Mouse (Mus musculus) testis, postnatal 14 days (tissue): ENCODE results near the gene Rfxap.

Experiments used
- DNase-seq: peaks from one replicate; pipeline ENCODE4 v3.0.0; 2021; ENCODE audit warnings: low spot score

Gene Rfxap

DNA sequence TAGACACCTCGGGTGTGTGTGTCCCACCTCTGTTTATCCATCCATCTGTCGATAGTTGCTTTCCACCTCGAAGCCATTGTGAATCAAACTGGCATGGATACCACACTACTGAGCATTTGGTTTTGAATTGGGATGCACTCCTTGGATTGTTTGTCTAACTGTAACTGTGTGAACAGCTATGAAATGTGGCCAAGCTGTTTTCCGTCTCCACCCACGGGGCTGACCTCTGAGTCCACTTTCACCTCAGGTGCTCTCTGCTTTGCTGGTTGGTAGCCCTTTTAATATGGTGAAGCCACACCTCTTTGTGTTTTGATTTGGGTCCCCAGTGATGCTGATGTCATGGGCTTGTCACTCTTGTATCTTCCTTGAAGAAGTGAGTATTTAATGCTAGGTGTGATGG is 40.8 kb downstream of the Rfxap start:
- no peak for DNase-seq

DNA sequence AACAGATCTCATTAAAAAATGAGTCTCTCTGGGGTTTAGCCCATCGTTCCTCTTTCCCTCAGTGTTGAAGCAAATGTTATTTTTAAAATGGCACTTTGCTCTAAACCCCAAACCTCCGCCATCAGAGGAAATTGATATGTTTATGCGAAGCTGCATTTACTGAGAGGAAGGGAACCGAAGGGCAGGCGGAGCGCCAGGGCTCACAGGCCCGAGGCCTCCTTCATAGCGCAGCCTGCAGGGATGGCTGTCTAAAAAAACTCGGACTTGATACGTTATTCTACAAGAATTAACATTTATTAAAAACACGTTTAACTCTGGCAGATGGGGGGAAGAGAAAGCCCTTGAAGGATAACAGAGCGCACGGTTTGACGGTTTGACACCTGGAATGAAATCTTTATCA is 41.6 kb downstream of the Rfxap start:
- DNase-seq = no peak

DNA sequence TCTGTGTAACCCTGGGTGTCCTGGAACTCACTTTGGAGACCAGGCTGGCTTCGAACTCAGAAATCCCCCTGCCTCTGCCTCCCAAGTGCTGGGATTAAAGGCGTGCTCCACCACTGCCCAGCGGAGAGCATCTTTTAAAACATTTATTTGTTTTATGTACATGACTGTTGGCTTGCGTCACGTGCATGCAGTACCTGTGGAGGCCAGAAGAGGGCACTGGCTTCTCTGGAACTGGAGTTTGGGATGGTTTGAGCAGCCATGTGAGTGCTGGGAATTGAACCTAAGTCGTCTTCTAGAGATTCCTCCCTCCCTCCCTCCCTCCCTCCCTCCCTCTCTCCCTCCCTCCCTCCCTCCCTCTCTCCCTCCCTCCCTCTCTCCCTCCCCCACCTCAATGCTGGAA is 42.1 kb downstream of the Rfxap start:
- peak; percentile 65 for DNase-seq

DNA sequence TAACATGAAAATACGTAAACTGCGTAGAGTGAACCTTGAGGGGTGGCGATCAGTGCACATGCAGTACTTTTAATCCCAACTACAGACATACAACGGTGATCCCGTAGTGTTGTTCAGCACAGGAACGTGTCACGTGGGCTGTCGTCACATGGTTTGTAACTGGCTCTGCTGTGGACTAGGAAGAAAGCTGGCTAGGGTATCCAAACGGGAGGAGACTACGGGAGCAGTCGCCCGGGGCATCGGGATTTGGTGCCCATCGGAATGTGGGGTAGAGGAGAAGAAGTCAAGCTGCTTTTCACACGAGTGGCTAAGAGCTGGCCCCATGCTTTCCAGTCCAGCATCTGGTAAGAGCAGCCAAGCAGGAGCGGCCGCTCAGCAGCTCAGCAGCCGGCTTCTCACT is 43.2 kb downstream of the Rfxap start:
- DNase-seq = no peak

DNA sequence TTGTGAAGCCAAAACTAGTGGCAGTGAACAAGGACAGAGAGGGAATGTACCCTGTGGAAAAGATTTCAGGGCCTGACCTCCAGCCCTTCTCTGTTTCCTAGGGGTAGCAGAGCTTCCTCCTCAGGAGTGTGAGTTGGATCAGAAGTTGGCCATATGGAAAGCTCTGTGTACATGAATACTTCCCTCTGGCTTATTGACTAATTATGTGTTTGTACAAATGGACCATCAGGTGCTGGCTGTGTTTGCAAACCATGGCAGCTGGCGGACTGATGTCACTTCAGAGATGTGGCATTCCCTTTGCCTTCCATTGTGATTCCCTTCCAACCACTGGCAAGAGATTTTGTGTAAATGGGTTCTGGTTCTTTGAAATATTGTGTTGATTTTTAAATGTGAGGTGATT is 46.3 kb downstream of the Rfxap start:
- no peak for DNase-seq

DNA sequence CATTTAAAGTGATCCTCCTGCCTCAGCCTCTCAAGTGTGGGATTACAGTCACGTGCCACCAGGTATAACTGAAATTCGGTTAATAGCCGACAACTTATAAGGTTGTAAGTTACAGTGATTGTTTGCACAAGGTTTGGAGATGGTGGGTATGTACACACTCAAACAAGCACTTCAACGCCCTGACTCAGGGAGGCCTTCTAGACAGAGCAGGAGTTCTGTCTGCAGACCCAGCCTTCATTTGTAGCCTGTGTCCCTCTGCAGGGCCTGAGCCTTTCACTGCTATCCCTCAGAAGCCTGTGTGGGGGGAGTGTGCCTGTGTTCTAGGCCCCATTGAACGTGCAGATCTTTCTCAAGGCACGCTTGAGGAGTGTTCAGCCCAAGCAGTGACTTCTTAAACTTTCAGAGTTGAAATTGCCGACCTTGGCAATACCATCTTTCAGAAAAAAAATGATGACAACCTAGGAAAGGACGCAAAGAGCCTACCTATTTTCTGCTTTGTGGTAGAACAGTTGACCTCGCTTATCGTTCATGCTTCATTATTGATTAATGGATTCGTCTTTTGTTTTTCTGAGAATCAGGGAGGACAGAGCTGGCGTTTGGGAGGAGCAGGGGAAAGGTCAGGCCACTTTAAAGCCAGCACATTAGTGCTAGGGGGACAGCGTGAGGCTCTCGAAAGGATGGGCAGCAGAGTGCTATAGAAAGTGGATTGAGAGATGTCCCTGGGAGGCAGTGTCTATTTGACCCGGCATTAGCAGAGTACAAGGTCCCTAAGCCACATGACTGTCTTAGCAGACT is 47.1 kb downstream of the Rfxap start:
- no peak for DNase-seq

DNA sequence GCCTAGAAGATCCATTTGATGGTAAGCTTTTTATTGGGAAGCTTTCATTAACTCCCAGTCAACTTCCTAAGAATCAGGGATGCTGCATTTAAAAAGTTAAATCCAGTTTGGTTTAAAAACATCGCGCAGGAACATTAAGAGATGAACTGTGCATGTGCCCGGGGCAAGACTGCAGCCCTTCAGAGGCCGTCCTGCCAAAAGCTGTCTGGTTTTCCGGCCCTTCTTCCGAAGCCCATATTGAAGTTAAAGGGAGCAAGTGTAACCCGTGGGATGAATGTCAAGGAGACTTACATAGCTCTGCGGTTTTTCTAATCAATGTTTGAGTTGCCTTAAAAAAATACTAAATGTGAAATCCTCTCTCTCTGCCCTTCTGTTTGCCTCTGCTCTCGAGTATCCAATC is 48.4 kb downstream of the Rfxap start:
- DNase-seq = no peak

DNA sequence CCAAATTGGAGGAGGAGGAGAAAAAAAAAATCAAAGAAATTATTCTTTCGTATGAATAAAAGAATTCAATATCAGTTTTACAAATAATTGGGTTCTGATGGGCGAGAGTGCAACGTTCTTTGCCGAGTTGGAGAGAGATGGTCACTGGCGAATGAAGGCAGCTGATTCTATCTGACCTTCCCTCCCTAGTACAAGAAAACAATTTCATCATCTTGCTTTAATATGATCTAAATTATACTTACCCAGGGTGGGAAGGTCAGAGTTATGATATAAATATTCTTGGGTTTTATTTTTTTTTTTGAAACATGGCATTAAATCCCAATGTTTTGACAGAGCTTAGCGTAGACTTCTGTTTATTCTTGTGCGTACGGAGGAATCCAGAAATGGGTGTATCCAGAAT is 50.1 kb downstream of the Rfxap start:
- DNase-seq = no peak

DNA sequence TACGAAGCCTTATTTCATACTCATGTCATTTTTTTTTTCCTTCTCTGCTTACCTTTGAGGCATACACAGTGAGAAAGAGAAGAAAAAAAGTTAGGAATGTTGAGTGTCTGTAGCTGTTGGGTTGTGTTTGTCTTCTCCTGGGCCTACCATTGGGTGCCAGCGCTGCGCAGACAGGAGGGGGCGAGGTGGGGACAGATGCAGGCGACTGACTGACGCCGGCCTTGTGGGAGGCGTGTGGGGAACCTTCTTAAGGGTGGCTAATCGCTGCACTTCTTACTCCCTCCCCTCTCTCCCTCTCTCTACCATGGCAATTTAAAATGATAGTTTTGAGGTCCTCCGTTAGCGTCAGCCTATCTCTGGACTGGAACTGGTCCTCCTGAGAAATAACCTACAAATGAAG is 51.5 kb downstream of the Rfxap start:
- no peak for DNase-seq

DNA sequence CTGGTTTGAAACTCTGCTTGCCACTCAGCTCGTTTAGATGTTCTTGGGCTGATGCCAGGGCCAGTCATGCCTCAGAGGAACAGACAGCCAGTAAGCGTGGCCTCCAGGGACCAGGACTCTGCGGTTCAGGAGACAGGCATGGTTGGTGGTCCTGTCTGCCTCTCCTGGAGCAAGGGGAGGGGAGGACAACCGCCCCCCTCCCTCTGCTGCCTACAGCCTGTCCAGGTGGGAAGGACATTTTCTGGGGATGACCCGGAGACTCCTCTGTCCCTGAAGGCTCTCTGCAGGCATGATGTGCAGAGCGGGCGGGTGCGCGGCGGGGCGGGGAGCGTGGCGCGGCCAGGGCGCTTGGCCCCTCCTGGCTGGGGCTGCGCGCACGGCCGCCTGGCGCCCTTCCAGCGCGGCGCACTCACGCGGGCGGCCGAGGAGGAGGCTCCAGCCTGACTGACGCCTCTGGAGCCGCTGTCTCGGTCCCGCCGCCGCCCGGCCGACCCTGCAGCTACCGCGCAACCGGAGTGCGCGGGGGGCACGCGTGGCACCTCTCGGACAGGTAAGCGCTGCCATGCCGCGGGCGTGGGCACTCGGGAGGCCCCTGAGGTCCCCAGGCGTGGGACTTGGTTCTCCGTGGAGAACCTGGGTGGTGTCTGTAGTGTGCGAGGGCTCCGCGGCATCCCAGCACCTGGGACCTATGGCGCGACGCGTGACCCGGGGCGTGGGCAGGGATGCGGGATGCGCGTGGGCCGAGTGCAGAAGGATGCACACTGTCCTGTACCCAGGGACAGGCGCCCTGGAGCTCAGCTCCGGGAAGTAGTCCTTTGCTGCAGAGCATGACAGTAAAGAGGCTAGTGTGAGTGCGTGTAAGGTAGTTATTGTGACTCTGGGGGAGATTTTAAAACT is 52.2 kb downstream of the Rfxap start, which contains the start of gene Smad9:
Gene Smad9, plus strand, starts transcription at position 438 of the 897 bp plus-strand sequence.
- DNase-seq = peak; percentile 46

DNA sequence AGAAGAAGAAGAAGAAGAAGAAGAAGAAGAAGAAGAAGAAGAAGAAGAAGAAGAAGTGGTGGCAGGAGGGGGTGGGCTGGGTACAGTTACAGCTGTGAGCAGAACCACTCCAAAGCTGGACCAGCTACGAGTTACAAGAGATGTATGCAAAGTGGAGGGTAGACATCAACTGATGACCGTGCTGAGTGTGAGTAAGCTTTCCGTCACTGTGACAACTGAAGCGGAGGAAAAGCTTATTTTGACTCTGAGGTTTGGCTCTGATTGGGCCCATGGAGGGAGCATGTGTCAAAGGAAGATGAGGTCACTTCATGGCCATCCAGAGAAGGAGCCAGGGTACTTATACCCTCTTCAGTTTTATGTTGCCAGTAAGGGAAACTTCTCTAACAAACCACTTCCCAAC is 54.2 kb downstream of the Rfxap start:
- DNase-seq = no peak
